Mouse (Mus musculus): ENCODE measurements around the gene Gm20806.
"Not testable (repeated sequence)": the region's sequence is repeated elsewhere in the genome, so short reads cannot be mapped to it uniquely, and the experiment has no call there.

Gene Gm20806

DNA sequence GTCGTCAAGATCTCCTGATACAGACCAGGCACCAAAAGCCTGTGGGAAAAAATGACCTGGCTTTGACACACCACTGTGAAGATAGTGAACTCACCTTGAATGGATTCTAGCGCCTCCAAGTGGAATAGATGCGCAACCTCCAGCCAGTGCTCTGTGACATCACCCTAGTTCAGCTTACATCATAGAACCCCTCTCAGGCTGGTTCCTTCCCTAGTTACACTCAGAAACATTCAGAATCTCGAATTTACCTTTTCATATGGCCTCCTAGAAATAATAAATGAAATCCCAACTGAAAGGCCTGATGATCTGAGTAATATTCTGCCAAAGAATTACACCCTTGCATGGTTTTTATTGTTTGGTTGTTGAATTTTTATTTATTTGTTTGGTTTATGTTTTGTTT is at the start of gene Gm20806:
TSS of gene Gm20806 (minus strand) at position 101 of the 400 bp plus-strand sequence.
- DNase-seq (ENCODE audit: low read depth, low spot score): not testable (repeated sequence)

All from R1 (cell line).